Mouse (Mus musculus) embryonic facial prominence, embryonic 15.5 days (tissue): Measurements from ENCODE around the gene Tada3. TPM values are rescaled to one million over a fixed set of nuclear protein-coding genes. Genes with fewer than 3 reads are reported as not detected.

Experiments
- ATAC-seq: fragments of 200-750 bp; cut with Nextera tagmentation; 2 replicates; pipeline ENCODE4 v1.8.0; 2017; ENCODE audit warnings: low read depth, moderate TSS enrichment; ENCODE audit not compliant: insufficient number of reproducible peaks, low FRiP score, low TSS enrichment
- H3K27ac ChIP-seq: fragments of 300-500 bp; sonication (generic); replicated peaks from 2 replicates; pipeline ENCODE4 v1.5.1; 2015; ENCODE audit warnings: mild to moderate bottlenecking, inconsistent platforms
- H3K27me3 ChIP-seq: fragments of 300-500 bp; sonication (generic); 2 replicates; pipeline ENCODE4 v1.6.1; 2015; ENCODE audit warnings: inconsistent platforms
- H3K36me3 ChIP-seq: fragments of 300-500 bp; sonication (generic); 2 replicates; pipeline ENCODE4 v1.6.1; 2015; ENCODE audit warnings: mild to moderate bottlenecking, inconsistent platforms
- H3K4me1 ChIP-seq: fragments of 300-500 bp; sonication (generic); 2 replicates; pipeline ENCODE4 v1.6.1; 2015; ENCODE audit warnings: inconsistent platforms
- H3K4me2 ChIP-seq: fragments of 300-500 bp; sonication (generic); replicated peaks from 2 replicates; pipeline ENCODE4 v1.6.1; 2015; ENCODE audit warnings: mild to moderate bottlenecking, inconsistent platforms
- H3K4me3 ChIP-seq: fragments of 300-500 bp; sonication (generic); replicated peaks from 2 replicates; pipeline ENCODE4 v1.5.1; 2015; ENCODE audit warnings: mild to moderate bottlenecking, inconsistent platforms
- H3K9ac ChIP-seq: fragments of 300-500 bp; sonication (generic); 2 replicates; pipeline ENCODE4 v1.6.1; 2015; ENCODE audit warnings: inconsistent platforms
- H3K9me3 ChIP-seq: fragments of 300-500 bp; sonication (generic); replicated peaks from 2 replicates; pipeline ENCODE4 v1.6.1; 2016; ENCODE audit warnings: inconsistent platforms
- WGBS: fragments of 180-500 bp; shearing (Covaris S2); methylation state at CpG from one replicate; pipeline ENCODE4 v1.1.7; 2015; 5-methylcytosine and 5-hydroxymethylcytosine counted together
- polyA plus RNA-seq: library from polyadenylated mRNA; unstranded; fragments of >200 nt; fragmentation: Nextera tagmentation; extraction: Ambion mirVana; gene quantifications from 2 replicates; pipeline ENCODE4 v1.2.1, GENCODE M21; 2015

Gene Tada3
- polyA plus RNA-seq: 51.0 and 54.2 TPM in 2 replicates

GRCm38 (mm10) chr6:113377496-113378385, at the start of gene Tada3, which contains the start of gene Arpc4:
Gene Tada3, minus strand, starts transcription at chr6:113377883.
Gene Arpc4, plus strand, starts transcription at chr6:113378115.
- Histone ChIP-seq H3K4me1 (peaks cover 23% of the 10 kb centered on the region), H3K9ac (peak within 1 kb of the TSS; percentile 77), H3K4me3 (peak within 1 kb of the TSS; percentile 76), H3K27me3 (no peaks in the 10 kb centered on the region), H3K4me2 (peak within 1 kb of the TSS; percentile 78), H3K9me3 (no peaks in the 10 kb centered on the region), H3K27ac (peak within 1 kb of the TSS; percentile 93), H3K36me3 (peaks cover 50% of the 10 kb centered on the region)
- under 1% methylated on average over 61 of the region's 61 CpGs for WGBS
- ATAC-seq: peak; percentile 95

- Histone ChIP-seq H3K27me3 (no peaks in the 10 kb centered on the region), H3K4me3 (no peak overlapping the region), H3K9ac (no peak overlapping the region), H3K27ac (no peak overlapping the region), H3K4me2 (no peak overlapping the region), H3K9me3 (no peaks in the 10 kb centered on the region), H3K4me1 (no peaks in the 10 kb centered on the region), H3K36me3 (no peaks in the 10 kb centered on the region)
- WGBS: 61% methylated on average over 3 of the region's 3 CpGs
- ATAC-seq: no peak
Measured at GRCm38 (mm10) chr6:113427397-113427796, 49.7 kb upstream of the Tada3 start.

DNA sequence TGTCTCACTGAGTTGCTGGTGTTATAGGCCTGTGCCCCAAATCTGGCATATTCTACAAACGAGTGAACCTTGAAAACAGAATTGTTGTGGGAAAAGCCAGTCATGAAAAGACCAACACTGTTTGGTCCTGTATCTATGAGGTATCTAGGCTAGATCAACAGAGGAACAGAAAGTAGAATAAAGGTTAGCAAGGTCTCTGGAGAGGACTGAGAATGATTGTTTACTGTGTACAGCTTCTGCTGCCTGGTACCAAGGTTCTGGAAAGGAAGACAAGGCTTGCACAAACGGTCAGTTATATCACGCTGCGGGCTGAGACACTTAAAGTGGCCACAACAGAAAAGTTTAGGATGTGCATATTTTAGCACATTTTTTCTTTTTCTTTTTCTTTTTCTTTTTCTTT, 49.0 kb upstream of the Tada3 start:
- no peak for ATAC-seq
- H3K27me3 ChIP-seq: no peaks in the 10 kb centered on the region
- no peaks in the 10 kb centered on the region for H3K9me3 ChIP-seq
- WGBS: 87% methylated on average over 4 of the region's 4 CpGs
- H3K9ac ChIP-seq: no peak overlapping the region
- H3K4me2 ChIP-seq: no peak overlapping the region
- H3K4me3 ChIP-seq: no peak overlapping the region
- H3K4me1 ChIP-seq: no peaks in the 10 kb centered on the region
- H3K36me3 ChIP-seq: no peaks in the 10 kb centered on the region
- no peak overlapping the region for H3K27ac ChIP-seq

DNA sequence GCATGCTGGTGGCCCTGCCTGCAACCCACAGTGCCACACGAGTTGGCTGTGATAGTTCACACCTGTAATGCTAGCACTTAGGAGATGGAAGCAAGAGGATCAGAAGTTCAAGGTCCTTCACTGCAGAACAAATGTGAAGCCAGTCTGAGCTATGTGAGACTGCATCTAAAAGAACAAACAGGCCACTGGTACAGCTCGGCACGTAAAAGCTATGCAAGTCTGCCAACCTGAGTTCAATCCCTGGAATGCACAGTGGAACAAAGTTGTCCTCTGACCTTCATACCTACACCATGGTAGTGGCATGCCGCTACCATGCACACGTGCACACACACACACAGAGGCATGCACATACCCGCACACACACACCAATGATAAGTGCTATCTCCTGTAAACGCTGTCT, 46.5 kb upstream of the Tada3 start:
- H3K4me3 ChIP-seq: no peak overlapping the region
- no peak overlapping the region for H3K4me2 ChIP-seq
- 84% methylated on average over 7 of the region's 7 CpGs for WGBS
- ATAC-seq: no peak
- H3K9me3 ChIP-seq: no peaks in the 10 kb centered on the region
- H3K36me3 ChIP-seq: no peaks in the 10 kb centered on the region
- H3K4me1 ChIP-seq: no peaks in the 10 kb centered on the region; the same call in 1 of the 2 replicates
- H3K9ac ChIP-seq: no peak overlapping the region
- H3K27me3 ChIP-seq: no peaks in the 10 kb centered on the region
- H3K27ac ChIP-seq: no peak overlapping the region

- Histone ChIP-seq H3K9ac (no peak overlapping the region), H3K4me1 (peaks cover 9% of the 10 kb centered on the region), H3K4me3 (no peak overlapping the region), H3K36me3 (no peaks in the 10 kb centered on the region), H3K4me2 (no peak overlapping the region), H3K27ac (no peak overlapping the region), H3K27me3 (no peaks in the 10 kb centered on the region), H3K9me3 (no peaks in the 10 kb centered on the region)
- ATAC-seq: no peak
- 74% methylated on average over 4 of the region's 4 CpGs for WGBS
Measured at GRCm38 (mm10) chr6:113423000-113423399, 45.3 kb upstream of the Tada3 start.

DNA sequence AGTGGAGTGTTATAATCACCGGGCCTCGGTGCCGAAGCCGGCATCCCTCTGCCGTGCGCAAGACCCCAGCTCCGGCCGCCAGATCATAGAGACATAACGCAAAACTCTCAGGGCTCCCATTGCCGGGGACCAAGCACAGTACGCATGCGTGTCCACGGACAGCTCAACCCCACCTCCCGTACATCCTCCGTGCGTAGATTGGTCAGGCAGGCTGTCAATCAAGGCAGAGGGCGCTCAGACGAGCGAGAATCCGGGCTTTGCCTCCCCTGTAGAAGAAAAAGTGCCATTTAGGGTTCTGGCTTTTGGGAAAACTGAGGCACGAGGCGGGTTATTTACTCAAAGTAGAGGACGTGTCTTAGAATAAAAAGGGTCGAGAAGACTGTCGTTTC, 41.5 kb upstream of the Tada3 start, which contains the start of gene Rpusd3:
TSS of gene Rpusd3 (minus strand) at position 142 of the 389 bp plus-strand sequence.
- Histone ChIP-seq H3K4me3 (peak within 1 kb of the TSS; percentile 67), H3K27ac (peak within 1 kb of the TSS; percentile 60), H3K4me1 (peaks cover 18% of the 10 kb centered on the region), H3K9ac (peak within 1 kb of the TSS; percentile 63), H3K27me3 (no peaks in the 10 kb centered on the region), H3K9me3 (no peaks in the 10 kb centered on the region), H3K36me3 (peaks cover 13% of the 10 kb centered on the region), H3K4me2 (peak within 1 kb of the TSS; percentile 94)
- WGBS: under 1% methylated on average over 25 of the region's 25 CpGs
- ATAC-seq: peak; percentile 97

DNA sequence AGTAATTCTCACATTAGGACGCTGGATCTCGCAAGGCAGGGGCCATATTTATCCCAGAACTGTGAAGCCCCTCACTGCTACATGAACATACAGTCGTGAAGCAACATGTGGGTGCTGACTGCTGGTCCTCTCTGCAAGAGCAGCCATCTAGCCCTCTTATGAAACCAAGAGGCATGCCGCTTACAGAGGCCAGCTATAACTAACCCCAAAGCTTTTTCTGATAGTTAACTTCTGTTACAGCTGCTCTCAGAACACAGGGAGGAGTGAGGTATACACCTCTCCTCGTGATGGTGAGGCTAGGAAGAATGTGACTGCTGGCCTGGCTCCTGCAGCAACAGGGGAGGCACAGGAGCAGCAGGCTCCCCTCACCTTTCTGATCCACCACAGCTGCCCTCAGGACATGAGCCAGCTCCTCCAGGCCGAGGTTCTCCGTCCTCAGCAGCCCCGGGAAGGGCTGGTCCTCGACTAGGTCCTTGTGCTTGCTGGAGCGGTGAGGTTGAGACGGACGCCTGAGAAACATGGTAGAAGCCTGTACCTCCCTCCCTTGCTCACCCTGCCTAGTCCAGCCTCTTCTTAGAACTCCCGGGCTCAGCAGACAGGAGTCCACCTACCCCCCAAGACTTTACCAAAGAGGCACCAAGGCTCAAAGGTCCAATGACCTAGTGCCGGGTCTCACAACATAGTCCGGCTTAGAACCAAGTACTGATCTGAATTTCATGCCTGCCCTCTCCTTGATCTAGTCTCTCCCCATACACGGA, 40.9 kb upstream of the Tada3 start:
- peaks cover 17% of the 10 kb centered on the region for H3K36me3 ChIP-seq
- peaks cover 18% of the 10 kb centered on the region for H3K4me1 ChIP-seq
- 11% methylated on average over 16 of the region's 16 CpGs for WGBS
- peak; percentile 42; the same call in 1 of the 2 replicates for ATAC-seq
- H3K27me3 ChIP-seq: no peaks in the 10 kb centered on the region
- no peaks in the 10 kb centered on the region for H3K9me3 ChIP-seq
- H3K4me3 ChIP-seq: peak overlapping the region; percentile 67
- H3K4me2 ChIP-seq: peak overlapping the region; percentile 94
- peak overlapping the region; percentile 63 for H3K9ac ChIP-seq
- peak overlapping the region; percentile 60 for H3K27ac ChIP-seq

DNA sequence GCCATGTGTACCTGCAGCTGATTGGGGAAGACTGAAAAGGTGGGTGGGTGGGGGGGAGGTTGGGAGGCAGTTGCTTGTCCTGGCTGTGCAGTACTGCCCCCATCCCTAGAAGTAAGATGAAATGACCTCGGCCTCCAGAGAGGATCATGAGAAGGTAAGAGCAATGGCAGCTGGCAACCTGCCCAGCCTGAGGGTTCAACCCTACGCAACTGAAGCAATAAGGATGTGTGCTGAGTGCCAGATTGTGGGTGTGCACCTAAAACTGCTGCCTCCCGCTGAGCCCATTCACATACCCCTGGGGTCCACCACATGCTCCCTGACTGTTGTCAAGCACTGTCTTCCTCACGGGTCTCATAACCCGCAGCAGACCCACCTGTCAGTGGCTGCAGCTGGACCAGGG, 38.7 kb upstream of the Tada3 start:
- Histone ChIP-seq H3K9ac (no peak overlapping the region), H3K27ac (no peak overlapping the region), H3K9me3 (no peaks in the 10 kb centered on the region), H3K36me3 (peaks cover 18% of the 10 kb centered on the region), H3K27me3 (no peaks in the 10 kb centered on the region), H3K4me2 (no peak overlapping the region), H3K4me3 (no peak overlapping the region), H3K4me1 (peaks cover 18% of the 10 kb centered on the region)
- WGBS: 70% methylated on average over 5 of the region's 5 CpGs
- no peak for ATAC-seq

GRCm38 (mm10) chr6:113410001-113410400, 32.3 kb upstream of the Tada3 start:
- Histone ChIP-seq H3K27me3 (no peaks in the 10 kb centered on the region), H3K9me3 (no peaks in the 10 kb centered on the region), H3K4me2 (no peak overlapping the region), H3K4me3 (no peak overlapping the region), H3K4me1 (peaks cover 4% of the 10 kb centered on the region), H3K27ac (no peak overlapping the region), H3K36me3 (peaks cover 7% of the 10 kb centered on the region), H3K9ac (no peak overlapping the region)
- no peak for ATAC-seq
- 71% methylated on average over 1 of the region's 1 CpGs for WGBS

DNA sequence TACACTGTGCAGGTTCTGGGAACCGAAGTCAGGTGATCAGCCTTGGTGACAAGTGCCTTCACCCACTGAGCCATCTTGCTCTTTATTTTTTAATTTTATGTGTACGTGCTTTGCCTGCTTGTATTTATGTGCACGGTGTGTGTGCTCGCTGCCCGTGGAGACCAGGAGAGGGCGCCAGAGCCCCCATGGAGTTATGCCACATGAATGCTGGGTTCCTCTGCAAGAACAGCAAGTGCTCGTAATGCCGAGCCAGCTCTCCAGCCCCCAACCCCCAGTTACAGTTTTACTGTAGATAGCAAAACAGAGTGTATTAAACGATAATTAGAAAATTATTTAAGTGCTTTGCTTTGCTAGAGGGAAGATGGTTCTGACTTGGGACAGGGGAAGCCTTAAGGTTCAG, 29.0 kb upstream of the Tada3 start:
- WGBS: 80% methylated on average over 9 of the region's 9 CpGs
- H3K27ac ChIP-seq: no peak overlapping the region

DNA sequence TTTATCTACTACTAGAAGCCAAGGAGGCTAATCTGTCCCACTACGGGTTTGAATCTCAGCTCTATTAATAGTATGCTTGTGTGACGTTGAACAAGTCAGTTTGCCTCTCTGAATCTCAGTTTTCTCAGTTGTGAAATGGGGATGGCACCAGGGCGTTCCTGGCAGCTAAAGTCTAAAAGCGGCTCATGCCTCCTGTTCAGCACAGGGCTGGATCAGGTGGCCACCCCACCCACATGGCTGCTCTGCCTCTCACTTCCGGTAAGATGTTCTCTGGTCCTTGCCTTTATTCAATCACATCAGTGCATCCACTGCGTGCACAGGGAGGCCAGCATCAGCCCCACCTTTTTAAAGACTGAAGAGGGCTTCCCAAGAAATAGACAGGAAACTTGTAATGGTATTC, 27.8 kb upstream of the Tada3 start:
- no peak overlapping the region for H3K4me2 ChIP-seq
- H3K4me1 ChIP-seq: peaks cover 4% of the 10 kb centered on the region
- WGBS: 86% methylated on average over 6 of the region's 6 CpGs
- no peak for ATAC-seq
- no peaks in the 10 kb centered on the region for H3K27me3 ChIP-seq
- no peaks in the 10 kb centered on the region for H3K9me3 ChIP-seq
- no peak overlapping the region for H3K27ac ChIP-seq
- H3K36me3 ChIP-seq: no peaks in the 10 kb centered on the region; the same call in 1 of the 2 replicates
- no peak overlapping the region for H3K4me3 ChIP-seq
- no peak overlapping the region for H3K9ac ChIP-seq

More for the DNA sequence above, 29.0 kb upstream of the Tada3 start:
- no peak overlapping the region for H3K4me2 ChIP-seq
- H3K9me3 ChIP-seq: no peaks in the 10 kb centered on the region
- H3K36me3 ChIP-seq: no peaks in the 10 kb centered on the region; the same call in 1 of the 2 replicates
- H3K27me3 ChIP-seq: no peaks in the 10 kb centered on the region
- no peak for ATAC-seq
- H3K4me1 ChIP-seq: peaks cover 4% of the 10 kb centered on the region
- H3K4me3 ChIP-seq: no peak overlapping the region
- no peak overlapping the region for H3K9ac ChIP-seq
